Mouse (Mus musculus) heart, embryonic 16.5 days (tissue): ENCODE measurements at regions not wholly inside any gene's neighbourhood (a gene's known extent, or its start where the extent isn't known, plus 50 kb on each side); places are given as distances from the start of the nearest gene placed in this dataset.

Experiments
- ATAC-seq: fragments of 200-750 bp; cut with Nextera tagmentation; replicated peaks from 2 replicates; pipeline ENCODE4 v1.8.0; 2017; ENCODE audit warnings: moderate number of reproducible peaks; ENCODE audit not compliant: insufficient read depth, low FRiP score; ENCODE audit errors: extremely low read depth
- H3K27ac ChIP-seq: fragments of 300-500 bp; sonication (generic); 2 replicates; pipeline ENCODE4 v1.5.1; 2014; ENCODE audit warnings: mild to moderate bottlenecking, low read length, control low read depth, moderate library complexity
- H3K27me3 ChIP-seq: fragments of 300-500 bp; sonication (generic); 2 replicates; pipeline ENCODE4 v1.6.1; 2014; ENCODE audit warnings: low read length, mixed read lengths; ENCODE audit not compliant: control insufficient read depth, insufficient read depth
- H3K36me3 ChIP-seq: fragments of 300-500 bp; sonication (generic); 2 replicates; pipeline ENCODE4 v1.6.1; 2014; ENCODE audit not compliant: control insufficient read depth, insufficient read depth
- H3K4me1 ChIP-seq: fragments of 300-500 bp; sonication (generic); 2 replicates; pipeline ENCODE4 v1.6.1; 2014; ENCODE audit warnings: low read length, mixed read lengths; ENCODE audit not compliant: control insufficient read depth, insufficient read depth
- H3K4me2 ChIP-seq: fragments of 300-500 bp; sonication (generic); 2 replicates; pipeline ENCODE4 v1.6.1; 2014; ENCODE audit warnings: low read depth, mild to moderate bottlenecking, control low read depth, low read length
- H3K4me3 ChIP-seq: fragments of 300-500 bp; sonication (generic); 2 replicates; pipeline ENCODE4 v1.5.1; 2014; ENCODE audit warnings: mild to moderate bottlenecking, control low read depth, low read length
- H3K9ac ChIP-seq: fragments of 300-500 bp; sonication (generic); 2 replicates; pipeline ENCODE4 v1.6.1; 2014; ENCODE audit warnings: low read length, control low read depth
- H3K9me3 ChIP-seq: fragments of 300-500 bp; sonication (generic); replicated peaks from 2 replicates; pipeline ENCODE4 v1.6.1; 2016; ENCODE audit warnings: low read length; ENCODE audit not compliant: control insufficient read depth
- WGBS: fragments of 180-500 bp; shearing (Covaris S2); extraction: QIAGEN DNeasy Blood & Tissue Kit; methylation state at CpG from one replicate; pipeline ENCODE4 v1.1.7; 2014; 5-methylcytosine and 5-hydroxymethylcytosine counted together

- no peak overlapping the region for H3K27ac ChIP-seq
- WGBS = 77% methylated on average over 10 of the region's 10 CpGs
- no peaks in the 10 kb centered on the region for H3K36me3 ChIP-seq
- no peaks in the 10 kb centered on the region for H3K27me3 ChIP-seq
- ATAC-seq = no peak
- no peaks in the 10 kb centered on the region for H3K9me3 ChIP-seq
- peak overlapping the region; percentile 65 for H3K9ac ChIP-seq
- peak overlapping the region; percentile 72 for H3K4me2 ChIP-seq
- peak overlapping the region; percentile 46 for H3K4me3 ChIP-seq
- peaks cover 4% of the 10 kb centered on the region for H3K4me1 ChIP-seq
These were observed 146.1 kb upstream of the Kif2a start for GRCm38 (mm10) chr13:107167856-107168598.

DNA sequence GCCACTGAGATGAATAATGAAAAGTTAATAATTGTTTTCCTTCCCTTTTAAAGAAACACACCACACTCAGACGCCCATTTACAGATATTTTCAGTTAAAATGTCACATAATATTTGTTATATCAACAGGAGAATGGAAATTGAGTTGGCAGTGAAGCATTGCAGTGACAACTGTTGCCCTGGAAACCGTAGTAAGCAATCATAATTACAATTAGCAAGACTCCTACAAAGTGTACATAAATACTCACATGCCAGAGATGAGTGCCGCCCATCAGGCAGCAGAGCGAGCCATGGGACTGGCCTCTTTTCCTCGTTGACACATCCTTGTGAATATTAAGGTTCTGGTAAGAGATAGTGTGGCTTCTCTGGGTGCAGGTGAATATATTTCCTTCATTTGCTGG, 129.6 kb upstream of the Kif2a start:
- H3K4me2 ChIP-seq = no peak overlapping the region
- no peaks in the 10 kb centered on the region for H3K36me3 ChIP-seq
- no peaks in the 10 kb centered on the region for H3K9me3 ChIP-seq
- no peak overlapping the region for H3K27ac ChIP-seq
- H3K4me3 ChIP-seq = no peak overlapping the region
- H3K27me3 ChIP-seq = no peaks in the 10 kb centered on the region
- H3K9ac ChIP-seq = no peak overlapping the region
- H3K4me1 ChIP-seq = no peaks in the 10 kb centered on the region
- ATAC-seq = no peak
- WGBS = 75% methylated on average over 5 of the region's 5 CpGs

GRCm38 (mm10) chr13:107141209-107141608, 119.3 kb upstream of the Kif2a start:
- no peaks in the 10 kb centered on the region for H3K4me1 ChIP-seq
- no peaks in the 10 kb centered on the region for H3K27me3 ChIP-seq
- H3K27ac ChIP-seq = no peak overlapping the region
- no peaks in the 10 kb centered on the region for H3K9me3 ChIP-seq
- WGBS = 49% methylated on average over 4 of the region's 4 CpGs
- no peak overlapping the region for H3K9ac ChIP-seq
- H3K4me2 ChIP-seq = no peak overlapping the region
- H3K36me3 ChIP-seq = no peaks in the 10 kb centered on the region
- no peak for ATAC-seq
- H3K4me3 ChIP-seq = no peak overlapping the region

DNA sequence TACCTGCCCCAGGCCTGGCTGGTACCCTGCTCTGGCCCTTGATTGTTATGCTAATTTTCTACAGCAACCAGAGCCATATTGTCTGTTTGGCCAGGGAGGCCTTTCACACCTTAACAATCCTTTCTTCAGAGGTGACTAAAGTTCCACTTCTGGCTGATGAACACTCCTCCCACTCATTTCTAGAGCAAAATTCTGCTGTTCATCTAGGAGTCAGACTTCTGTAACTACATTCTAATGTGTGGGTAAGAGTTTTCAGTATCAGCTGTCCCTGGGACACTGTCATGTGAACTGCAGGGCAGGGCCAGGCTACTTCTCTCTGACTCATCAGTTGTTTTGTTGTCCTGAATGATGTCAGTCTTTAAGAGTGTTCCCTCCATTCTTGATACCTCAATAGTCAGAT, 112.2 kb upstream of the Kif2a start:
- no peaks in the 10 kb centered on the region for H3K9me3 ChIP-seq
- no peak overlapping the region for H3K27ac ChIP-seq
- no peaks in the 10 kb centered on the region for H3K36me3 ChIP-seq
- no peaks in the 10 kb centered on the region for H3K27me3 ChIP-seq
- no peak overlapping the region for H3K9ac ChIP-seq
- H3K4me1 ChIP-seq = no peaks in the 10 kb centered on the region
- no peak for ATAC-seq
- H3K4me2 ChIP-seq = no peak overlapping the region
- no peak overlapping the region for H3K4me3 ChIP-seq

DNA sequence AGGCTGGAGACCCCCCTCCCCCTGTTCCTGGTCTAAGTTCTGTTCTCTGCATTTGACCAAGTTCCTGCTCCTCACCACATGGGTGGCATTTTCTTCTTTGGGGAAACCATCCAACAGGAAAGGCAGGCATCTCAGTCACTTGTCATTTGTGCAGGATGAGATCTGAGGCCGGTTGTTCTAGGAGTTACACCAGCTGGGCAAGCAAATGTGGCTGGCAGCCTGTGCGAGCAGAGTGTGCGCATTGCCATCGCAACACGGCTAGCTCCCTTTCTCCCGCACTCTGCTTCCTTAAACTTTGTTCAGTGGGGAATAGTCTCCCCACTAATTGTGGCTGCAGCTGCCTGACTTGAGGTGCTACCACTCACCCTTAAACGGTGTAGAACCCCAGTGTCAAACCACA, 104.7 kb upstream of the Kif2a start:
- Histone ChIP-seq H3K36me3 (no peaks in the 10 kb centered on the region), H3K4me2 (no peak overlapping the region), H3K9ac (no peak overlapping the region), H3K9me3 (no peaks in the 10 kb centered on the region), H3K4me1 (peaks cover 3% of the 10 kb centered on the region; the same call in 1 of the 2 replicates), H3K4me3 (no peak overlapping the region), H3K27ac (no peak overlapping the region), H3K27me3 (no peaks in the 10 kb centered on the region)
- no peak for ATAC-seq
- 78% methylated on average over 7 of the region's 7 CpGs for WGBS

- Histone ChIP-seq H3K9ac (no peak overlapping the region), H3K4me3 (no peak overlapping the region; the same call in 1 of the 2 replicates), H3K4me2 (peak overlapping the region; percentile 34), H3K27me3 (no peaks in the 10 kb centered on the region), H3K4me1 (peaks cover 3% of the 10 kb centered on the region; the same call in 1 of the 2 replicates), H3K27ac (no peak overlapping the region), H3K36me3 (no peaks in the 10 kb centered on the region), H3K9me3 (no peaks in the 10 kb centered on the region)
- ATAC-seq = no peak; the same call in 1 of the 2 replicates
- 26% methylated on average over 8 of the region's 8 CpGs for WGBS
These were observed 102.3 kb upstream of the Kif2a start for GRCm38 (mm10) chr13:107124130-107124668.

DNA sequence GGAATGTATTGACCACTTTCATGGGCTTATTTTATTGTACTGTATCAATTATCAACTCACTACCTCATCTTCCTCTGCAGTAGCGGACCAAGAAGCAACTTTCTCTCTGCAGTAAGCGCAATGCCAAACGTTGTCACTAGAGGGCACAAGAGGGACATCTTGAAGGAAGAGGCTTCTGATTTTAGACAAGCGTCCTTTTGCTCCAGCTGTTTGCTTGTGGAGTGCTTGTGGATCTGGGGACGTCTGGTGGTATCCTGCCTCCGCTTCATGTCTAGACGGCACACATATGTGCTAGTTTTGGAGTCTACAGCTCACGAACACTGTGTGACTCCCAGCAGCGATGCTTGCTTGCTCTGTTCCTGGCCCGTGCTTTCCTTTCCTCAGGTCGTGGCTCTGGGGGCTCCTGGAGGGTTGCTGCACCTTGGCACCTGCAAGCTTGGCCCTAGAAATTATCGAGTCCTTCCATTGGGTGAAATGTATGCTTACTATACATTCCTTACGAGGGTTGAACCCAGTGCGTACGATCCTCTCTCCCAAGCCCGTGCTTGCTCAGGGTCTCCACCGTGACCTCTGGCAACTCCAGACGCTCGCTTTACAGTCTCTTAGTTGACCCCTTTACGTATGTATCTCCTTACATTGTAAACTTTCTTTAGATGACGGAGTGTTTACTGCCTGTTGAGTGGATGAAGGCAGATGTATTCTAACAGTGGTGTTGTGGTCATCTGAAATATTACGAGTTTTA, 92.2 kb upstream of the Kif2a start:
- no peaks in the 10 kb centered on the region for H3K36me3 ChIP-seq
- H3K27ac ChIP-seq = no peak overlapping the region
- no peak overlapping the region for H3K9ac ChIP-seq
- no peak overlapping the region for H3K4me3 ChIP-seq
- peaks cover 2% of the 10 kb centered on the region; the same call in 1 of the 2 replicates for H3K27me3 ChIP-seq
- ATAC-seq = no peak
- no peaks in the 10 kb centered on the region for H3K4me1 ChIP-seq
- H3K4me2 ChIP-seq = no peak overlapping the region
- WGBS = 58% methylated on average over 22 of the region's 22 CpGs
- H3K9me3 ChIP-seq = no peaks in the 10 kb centered on the region

- ATAC-seq = no peak
- Histone ChIP-seq H3K4me1 (no peaks in the 10 kb centered on the region), H3K36me3 (no peaks in the 10 kb centered on the region), H3K9me3 (no peaks in the 10 kb centered on the region), H3K27me3 (no peaks in the 10 kb centered on the region), H3K9ac (no peak overlapping the region), H3K4me3 (no peak overlapping the region), H3K4me2 (no peak overlapping the region), H3K27ac (no peak overlapping the region)
- 93% methylated on average over 5 of the region's 5 CpGs for WGBS
These were observed 86.1 kb upstream of the Kif2a start for GRCm38 (mm10) chr13:107108045-107108444.

- H3K27me3 ChIP-seq = no peaks in the 10 kb centered on the region
- WGBS = 65% methylated on average over 9 of the region's 9 CpGs
These were observed 85.6 kb upstream of the Kif2a start for GRCm38 (mm10) chr13:107107572-107107971.

More at GRCm38 (mm10) chr13:107107572-107107971, 85.6 kb upstream of the Kif2a start:
- H3K4me1 ChIP-seq = no peaks in the 10 kb centered on the region
- H3K27ac ChIP-seq = no peak overlapping the region
- no peak overlapping the region for H3K4me3 ChIP-seq
- H3K9me3 ChIP-seq = no peaks in the 10 kb centered on the region
- ATAC-seq = no peak
- H3K9ac ChIP-seq = no peak overlapping the region
- no peak overlapping the region for H3K4me2 ChIP-seq
- no peaks in the 10 kb centered on the region for H3K36me3 ChIP-seq
